Mouse (Mus musculus) layer of hippocampus, adult 18-20 months (tissue): ENCODE results near the gene Tmem143. TPM values are rescaled to one million over a fixed set of nuclear protein-coding genes. Genes with fewer than 3 reads are reported as not detected.
A peak's percentile ranks its signal among the peaks of the same experiment; 100 is the strongest.
"Not testable (repeated sequence)": the region's sequence is repeated elsewhere in the genome, so short reads cannot be mapped to it uniquely, and the experiment has no call there.

Experiments used
- DNase-seq, 2 experiments: peaks; one replicate each; pipeline ENCODE4 v3.0.0; 2022; ENCODE audit warnings: low spot score in 2 of 2
- total RNA-seq, 2 experiments: library from RNA; stranded (reverse); gene quantifications; 2 replicates each; pipeline ENCODE4 v1.2.3; 2021

Gene Tmem143
- total RNA-seq, 2 experiments from 2014 or later: 21.8 to 22.4 TPM

DNA sequence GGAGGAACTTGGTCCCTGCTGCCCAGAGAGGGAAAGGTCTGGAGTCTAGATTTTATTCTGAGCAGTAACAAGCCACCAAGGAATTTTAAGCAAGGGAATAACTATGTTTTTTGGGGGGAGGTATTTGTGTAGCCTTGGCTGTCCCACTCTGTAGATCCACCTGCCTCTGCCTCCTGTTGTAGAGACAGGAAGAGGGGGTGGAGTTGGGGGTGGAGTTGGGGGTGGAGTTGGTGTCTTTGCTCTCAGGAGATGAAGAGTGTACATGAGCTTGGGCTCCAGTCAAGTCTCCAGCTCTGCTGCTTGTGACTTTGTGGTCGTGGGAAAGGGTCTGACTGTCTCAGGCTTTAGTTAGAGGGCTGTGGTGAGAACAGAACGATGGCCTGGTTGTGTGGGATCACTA lies 15.7 kb upstream of the Tmem143 start:
- no peak for DNase-seq

DNA sequence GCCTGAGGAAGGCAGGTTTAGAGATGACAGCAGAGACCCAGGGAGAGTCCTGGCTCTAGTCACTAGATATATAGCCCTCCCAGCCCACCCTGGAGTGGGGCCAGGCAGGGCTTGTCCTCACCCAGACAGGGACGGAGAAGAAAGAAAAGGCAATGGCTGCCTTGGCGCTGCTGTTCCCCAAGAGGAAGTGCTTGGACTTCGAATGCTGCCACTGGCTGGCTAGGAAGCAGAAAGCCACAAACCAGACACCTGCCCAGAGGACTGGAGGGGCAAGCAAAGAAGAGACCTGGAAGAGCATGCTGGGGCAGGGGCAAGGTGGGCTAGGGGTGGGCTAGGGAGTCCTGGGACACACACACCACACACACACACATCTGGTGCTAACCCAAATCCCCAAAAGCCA lies 9.5 kb upstream of the Tmem143 start:
- DNase-seq: no peak

DNA sequence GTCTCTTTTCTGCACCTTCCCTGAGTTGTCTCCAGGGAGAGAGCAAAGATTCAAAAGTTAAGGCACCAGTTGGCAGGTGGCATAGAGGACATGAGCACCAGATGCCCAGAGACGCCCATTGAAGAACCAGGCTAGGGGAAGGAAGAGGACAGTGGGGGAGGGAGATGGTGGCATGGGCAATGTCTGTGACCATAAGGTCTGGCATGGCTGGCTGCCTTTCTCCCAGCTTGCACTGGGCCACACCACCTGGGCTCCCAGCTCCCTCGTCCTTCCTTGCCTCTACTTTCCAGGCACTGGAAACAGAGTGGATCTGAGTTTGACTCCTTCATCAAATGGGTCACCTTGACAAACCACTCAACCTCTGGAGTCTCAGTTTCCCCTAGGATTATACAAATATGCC lies 4.1 kb upstream of the Tmem143 start:
- no peak for DNase-seq

DNA sequence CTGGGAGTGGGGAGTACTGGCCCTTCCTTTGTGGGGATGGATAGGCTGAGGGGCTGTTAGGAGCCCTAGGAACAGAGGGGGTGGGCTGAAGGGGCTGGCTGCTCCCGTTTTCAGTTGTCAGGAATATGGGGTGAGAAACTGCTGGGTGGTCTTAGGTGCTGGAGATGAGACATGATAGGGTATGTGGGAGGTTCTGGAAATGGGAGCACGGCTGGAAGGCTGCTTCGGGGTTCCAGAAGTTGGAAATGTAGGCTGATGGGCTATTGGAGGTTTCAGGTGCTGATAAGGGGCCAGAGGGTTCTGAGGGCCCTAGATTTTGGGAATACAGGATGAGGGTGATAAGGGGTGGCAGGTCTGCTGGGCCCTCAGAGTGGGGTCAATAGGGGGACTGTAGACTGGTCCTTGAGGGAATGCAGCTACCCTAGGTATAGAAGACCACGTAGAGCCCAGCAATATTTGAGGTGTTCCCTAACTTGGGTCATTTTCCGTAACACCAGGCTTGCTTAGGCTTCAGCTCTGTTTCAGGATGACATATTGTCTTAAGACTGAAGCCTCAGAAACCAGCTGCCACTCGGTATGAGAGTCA lies 717 bp upstream of the Tmem143 start:
- DNase-seq: no peak

DNA sequence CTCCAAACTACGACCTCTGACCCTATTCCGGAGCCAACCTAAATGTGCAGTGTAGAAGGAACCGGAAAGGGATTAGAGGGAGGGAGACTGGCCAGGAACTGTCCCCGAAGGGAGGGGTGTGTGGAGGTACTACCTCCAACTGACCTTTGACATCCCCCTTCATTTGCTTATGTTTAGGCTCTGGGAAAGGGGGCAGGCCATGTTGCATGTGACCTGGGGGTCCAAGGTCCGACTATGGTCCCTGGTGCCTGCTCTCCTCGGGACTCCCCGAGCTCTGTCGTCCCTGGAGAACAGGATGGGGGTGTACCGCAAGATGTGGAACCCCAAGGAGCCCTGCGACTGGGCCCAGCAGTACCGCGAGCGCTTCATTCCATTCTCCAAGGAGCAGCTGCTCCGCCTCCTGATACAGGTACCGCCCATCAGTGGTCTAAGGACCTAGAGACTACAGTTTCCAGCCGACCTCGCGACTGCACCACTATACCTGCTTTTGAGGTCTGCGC lies 567 bp downstream of the Tmem143 start:
- DNase-seq: peak; percentile 32 to 61

DNA sequence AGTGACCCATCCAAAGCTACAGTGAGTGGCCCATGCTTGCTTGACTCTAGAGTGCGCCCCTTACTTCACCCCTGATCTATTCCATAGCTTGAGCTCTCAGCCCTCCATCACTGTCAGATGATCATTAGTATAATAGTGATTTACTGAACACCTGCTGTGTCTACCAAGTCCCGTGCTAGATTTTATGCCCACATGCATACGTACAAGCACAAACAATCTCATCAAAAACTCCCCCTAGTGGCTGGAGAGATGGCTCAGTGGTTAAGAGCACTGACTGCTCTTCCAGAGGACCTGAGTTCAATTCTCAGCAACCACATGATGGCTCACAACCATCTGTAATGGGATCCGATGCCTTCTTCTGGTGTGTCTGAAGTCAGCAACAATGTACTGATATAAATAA lies 1.4 kb downstream of the Tmem143 start:
- DNase-seq: not testable (repeated sequence)

DNA sequence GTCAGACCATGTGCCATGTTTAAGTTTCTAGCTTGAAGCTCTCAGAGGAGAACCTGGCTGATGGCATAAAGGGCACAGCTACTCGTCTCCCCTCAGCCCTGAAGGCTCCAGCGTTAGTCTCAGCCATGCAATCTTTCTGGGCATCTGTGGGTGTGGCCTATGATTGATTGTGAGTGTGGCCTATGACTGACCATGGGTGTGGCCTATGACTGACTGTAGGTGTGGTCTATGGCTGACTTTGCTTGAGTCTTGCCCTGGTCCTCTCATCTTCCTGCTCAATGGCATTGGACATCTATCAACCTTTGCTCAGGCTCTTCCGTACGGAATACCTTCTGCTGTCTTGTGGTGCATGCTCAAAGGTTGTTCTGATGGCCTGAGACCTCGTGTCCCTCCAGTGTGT lies 4.8 kb downstream of the Tmem143 start:
- DNase-seq: no peak

DNA sequence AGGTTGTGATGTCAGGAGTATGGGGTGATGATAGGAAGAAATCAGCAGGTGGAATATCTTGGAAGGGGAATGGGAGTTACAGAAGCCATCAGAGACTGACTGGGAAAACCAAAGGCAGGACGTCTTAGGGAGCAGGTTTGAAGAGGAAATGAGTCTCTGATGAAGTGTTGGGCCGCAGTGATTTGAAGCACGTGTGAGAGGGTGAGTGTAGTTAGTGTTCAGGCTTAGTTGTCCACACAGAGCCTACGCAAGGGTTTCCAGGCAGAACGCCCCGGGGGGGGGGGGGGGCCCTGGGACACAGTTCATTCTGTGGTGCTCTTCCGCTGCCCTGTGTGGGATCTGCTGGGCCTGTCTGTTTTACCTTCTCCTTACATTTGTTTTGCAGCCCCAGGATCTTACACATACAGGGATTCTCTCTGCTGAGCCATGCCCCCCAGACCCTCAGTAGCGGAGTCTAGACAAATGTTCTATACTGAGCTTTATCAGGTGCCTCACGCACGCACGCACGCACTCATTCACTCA lies 5.8 kb downstream of the Tmem143 start:
- DNase-seq: no peak

DNA sequence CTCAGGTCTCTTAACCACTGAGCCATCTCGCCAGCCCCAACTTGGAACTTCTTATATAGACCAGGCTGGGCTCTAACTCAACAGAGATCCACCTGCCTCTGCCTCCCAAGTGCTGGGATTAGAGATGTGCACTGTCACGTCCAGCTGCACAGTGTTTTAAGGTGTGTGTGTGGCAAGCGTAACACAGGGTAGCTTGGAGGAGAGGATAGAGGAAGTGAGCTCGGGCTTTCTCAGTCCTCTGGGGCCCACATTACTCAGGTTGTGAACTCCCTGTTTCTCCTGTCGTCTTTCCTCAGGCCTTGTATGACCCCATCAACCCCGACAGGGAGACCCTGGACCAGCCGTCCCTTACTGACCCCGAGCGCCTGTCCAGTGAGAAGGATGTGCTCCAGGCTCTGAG lies 9.9 kb downstream of the Tmem143 start:
- no peak for DNase-seq

DNA sequence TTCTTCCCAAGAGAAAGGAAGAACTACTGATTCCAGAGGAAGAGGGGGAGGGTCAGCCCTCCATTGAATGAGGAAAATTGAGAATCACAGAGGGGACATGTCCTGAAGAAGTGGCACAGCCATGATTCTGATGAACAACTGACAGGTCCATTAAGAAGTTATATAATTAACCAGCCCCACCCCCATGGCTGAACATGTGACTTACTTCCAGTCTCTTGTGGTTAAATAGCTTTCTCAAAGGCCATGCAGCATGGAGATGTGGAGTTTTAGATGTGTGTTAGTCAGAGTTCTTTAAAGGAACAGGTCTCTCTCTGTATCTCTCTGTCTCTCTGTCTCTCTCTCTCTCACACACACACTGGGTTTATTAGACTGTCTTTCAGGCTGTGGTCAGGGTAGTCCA lies 11.6 kb downstream of the Tmem143 start:
- no peak for DNase-seq

DNA sequence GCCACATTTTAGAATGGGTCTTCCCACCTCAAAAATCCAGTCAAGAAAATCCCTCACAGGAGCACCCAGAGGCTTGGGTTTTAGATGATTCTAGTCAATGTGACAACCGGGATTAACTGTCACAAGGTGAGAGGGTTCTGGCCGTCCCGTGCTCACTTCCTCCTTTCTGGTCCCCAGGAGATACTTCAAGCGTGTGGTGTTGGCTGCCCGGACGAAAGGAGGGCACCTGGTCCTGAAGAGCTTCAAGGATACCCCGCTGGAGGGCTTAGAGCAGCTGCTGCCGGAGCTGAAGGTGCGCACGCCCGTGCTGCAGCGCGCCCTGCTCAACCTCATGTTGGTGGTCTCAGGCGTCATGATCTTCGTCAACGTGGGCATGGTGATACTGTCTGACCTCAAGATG lies 12.4 kb downstream of the Tmem143 start:
- DNase-seq: no peak

DNA sequence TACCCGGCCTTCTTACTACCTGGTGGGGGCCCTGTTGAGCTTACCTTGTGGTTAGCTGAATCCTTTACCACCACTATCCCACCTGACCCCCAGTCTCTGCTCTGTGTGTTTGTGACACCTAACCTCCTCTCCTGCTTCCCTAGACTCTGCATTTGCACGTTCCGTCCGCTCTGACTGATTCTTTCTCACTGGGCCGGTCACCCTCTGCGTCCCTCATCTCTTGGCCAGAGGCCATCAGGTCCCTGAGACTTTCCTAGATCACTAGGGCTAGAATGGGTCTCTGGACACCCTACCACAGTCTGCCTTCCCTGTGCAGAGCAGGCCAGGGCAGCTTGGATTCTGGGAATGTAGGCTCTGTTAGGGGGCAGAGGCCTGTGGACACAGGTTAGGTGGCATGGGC lies 17.3 kb downstream of the Tmem143 start:
- no peak for DNase-seq

DNA sequence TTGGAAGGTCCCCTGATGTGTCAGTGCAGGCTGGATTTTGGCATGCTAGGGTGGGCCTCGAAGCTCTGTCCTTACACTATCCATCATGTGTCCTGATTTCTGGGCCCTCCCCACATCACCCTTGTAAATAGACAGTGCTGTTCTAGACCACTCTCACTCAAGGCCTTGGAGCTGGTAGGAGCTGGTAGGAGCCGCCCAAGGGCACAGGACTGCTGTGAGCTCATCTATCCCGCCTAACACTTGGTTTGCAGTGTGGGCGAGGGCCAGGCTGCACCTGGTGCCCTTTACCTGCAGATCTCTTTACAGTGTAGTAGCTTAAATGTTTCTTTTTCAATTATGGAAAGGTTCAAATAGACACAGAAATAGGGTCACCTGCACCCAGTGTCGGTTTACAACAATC lies 18.3 kb downstream of the Tmem143 start:
- DNase-seq: no peak

DNA sequence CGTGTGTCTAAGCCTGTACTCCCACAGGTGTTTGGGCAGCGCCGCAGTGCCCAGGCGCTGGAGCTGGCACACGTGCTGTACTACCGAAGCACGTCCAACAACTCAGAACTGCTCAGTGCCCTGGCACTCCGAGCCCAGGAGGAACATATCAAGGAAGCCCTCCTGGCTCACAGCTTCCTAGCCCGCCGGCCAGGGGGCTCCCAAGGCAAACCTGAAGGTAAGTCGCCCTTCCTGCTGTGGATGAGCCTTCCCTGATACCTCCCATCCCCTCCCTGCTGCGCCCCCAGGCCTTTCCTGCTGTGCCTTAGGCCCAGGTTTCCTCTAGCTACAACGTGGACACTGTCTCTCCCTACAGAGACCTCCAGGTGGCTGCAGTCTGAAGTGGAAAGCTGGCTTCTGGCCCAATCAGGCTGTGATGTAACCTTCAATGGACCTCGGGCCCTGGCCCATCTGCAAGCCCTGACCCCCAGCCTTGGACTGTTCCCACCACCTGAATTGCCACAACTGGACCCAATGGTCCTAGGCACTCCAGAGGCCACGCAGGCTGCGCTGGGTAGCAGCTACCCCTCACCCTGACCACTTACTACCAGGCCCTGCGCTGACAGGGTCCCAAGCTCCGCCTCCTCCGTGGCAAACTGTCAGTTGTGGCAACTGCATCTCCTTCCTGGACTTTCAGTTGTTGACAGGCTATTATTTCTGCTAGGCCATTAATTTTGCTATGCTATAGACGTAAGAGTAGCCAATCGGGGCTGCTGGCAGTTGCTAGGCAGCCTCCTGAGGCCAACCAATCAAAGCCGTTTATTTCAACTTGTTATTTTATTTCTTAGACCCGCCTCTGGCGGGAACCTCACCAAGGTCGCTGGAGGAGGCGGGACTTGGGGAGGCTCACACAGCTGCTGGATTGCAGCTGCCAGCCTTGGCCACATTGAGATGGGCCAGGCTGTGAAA lies 19.6 kb downstream of the Tmem143 start:
- peak; percentile 76 to 77 for DNase-seq

DNA sequence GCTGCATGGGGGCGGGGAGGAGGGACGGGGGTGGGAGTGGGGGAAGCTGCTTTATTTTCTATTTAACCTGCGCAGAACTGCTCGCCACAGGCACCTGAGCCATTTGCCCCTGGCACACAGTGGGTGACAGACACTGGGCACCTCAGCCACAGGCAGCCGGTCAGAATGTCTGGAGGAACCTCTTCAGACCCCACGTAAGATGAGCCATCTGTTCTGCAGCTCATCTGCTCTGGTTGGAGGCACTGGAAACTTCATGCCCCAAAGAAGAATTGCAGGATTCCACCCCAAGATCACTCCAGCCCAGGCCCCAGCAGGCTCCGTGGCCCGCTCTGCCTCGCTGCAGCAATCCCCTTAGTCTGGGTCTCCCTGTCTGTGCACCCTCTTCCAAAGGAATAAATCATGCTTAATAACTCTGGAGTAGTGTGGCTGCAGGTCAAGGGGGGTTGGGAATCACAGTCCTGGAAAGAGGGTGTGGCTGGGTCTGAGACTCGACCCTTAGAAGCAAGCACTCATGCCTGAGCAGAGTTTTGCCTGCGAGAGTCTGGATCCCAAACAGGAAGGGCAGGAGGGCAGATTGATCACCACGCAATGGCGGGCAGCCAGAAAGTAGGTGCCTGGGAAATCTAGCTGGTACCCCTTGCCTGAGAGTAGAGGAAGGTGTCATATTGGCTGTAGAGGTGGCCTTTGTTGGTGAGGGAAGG lies 20.4 kb downstream of the Tmem143 start:
- DNase-seq: no peak

DNA sequence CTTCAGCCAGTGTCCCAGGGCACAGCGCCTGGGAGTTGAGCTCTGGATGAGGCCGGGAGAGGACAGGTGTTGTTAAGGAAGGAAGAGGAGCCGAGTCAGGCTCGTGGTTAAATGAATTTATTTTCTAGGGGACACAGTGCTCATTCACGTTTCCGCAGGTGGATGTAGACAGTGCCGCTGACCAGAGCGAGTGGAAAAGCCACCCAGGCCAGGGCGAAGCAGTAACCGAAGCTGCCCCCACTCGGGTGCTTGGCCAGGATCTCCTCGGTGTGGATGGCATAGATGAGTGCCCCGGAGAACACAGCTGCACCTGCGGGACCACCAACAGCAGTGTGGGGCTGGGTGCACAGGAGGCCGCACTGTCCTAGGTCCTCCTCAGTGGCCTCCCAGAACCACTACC lies 21.2 kb downstream of the Tmem143 start:
- no peak for DNase-seq

DNA sequence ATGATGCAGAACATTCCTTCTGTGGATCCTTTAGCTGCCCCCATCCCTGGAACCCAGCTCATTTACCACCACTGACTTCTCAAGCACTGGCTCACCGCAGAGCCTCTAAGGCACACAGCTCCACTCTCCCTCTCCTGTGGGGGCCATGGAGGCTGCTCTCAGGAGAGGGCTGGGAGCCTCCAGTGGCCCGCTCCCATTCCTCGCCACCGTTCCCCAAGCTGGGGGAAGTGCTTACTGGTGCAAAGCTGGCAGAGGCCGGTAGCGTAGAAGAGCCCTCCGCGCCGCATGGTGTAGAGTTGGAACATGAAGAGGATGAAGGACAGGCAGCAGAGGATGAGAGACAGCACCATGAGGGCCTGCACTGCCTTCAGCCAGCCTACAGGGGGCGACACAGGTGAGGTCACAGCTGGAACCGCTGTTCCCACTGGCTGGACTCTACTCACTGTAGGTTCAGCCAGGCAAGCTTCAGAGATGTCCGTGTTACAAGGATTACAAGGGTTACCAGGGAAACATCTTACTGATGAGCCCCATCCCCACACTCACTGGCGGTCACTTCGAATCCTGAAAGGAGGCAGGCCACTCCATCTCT lies 22.4 kb downstream of the Tmem143 start:
- no peak for DNase-seq

DNA sequence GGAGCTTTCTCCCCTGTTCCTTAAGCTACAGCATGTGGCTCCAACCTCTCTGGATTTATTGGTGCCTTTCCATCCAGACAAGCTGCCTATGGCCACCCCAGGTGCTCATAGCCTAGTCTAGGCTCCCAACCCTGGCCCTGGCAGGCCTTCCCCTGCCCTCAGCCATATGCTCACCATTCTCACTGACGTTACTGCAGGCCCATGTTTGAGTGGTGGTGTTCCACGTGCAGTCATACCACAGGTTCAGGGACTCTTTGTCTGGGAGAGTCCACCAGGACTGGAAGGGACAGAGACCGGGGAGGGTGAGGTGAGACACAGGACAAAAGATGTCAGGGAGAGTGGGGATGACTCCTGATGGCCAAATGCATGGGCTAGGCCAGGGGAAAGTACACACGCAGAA lies 23.0 kb downstream of the Tmem143 start:
- DNase-seq: no peak

DNA sequence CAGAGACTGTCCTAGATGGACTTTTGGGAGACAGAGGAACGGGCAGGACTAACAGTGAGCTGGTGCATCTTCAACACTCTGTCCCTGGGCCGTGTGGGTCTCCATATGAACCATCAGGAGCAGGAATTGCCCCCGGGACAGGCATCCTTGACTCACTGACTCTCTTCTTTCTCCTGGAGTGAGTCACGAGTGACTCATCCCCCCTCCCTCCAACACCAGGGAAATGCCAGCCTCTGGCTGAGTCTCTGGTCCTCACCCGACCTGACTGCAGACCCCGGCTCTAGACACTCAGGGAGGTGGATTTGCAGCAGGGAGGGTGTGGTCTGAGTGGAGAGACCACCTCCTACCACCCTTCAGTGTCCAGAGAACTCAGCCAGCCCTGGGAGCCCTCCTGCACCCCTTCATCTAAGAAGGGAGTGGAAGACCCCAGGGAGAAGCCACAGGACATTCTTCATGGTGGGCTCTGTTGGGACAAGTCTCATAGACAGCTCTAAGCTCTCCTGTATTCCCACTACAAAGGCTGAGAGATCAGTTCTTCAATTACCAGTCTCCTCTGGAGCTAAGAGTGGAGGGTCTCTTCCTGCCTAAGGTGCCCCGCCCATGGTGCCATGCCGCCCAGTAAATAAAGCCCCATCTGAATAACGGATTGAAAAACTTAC lies 24.0 kb downstream of the Tmem143 start:
- no peak for DNase-seq

DNA sequence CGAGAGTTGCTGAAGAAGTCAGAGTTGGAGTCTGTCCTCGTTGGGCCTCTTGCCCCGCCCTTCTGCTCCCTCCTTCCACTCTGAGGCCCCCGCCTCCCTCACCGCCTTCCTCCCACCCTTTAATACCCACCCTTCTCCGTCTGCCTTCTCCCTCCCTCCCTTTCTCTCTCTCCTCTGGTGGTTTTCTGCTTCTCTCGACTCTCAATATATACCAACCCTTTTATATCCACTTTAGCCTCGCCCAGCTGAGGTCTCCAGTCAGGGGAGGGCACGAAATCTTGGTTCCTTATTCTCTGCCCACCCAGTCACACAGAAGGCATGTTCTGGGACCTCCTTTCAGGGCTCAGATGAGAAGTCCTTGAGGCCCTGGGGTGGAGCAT lies 24.5 kb downstream of the Tmem143 start, which contains the start of gene Emp3:
Gene Emp3, minus strand, starts transcription at position 163 of the 380 bp plus-strand sequence.
- DNase-seq: no peak
